Mouse (Mus musculus) frontal cortex, adult 2 months (tissue): Measurements from ENCODE around the gene Gm27021. TPM values are rescaled to one million over a fixed set of nuclear protein-coding genes. Genes with fewer than 3 reads are reported as not detected.

Experiments
- DNase-seq, 2 experiments: peaks; one replicate each; pipeline ENCODE4 v3.0.0; 2022; ENCODE audit warnings: low spot score in 1 of 2; ENCODE audit errors: extremely low spot score in 1 of 2
- polyA plus RNA-seq: library from polyadenylated mRNA; depleted of rRNA; stranded (reverse); fragments of >200 nt; gene quantifications from 2 replicates; pipeline ENCODE4 v1.2.3, GENCODE M21; 2012

The Gm27021 gene
- polyA plus RNA-seq, 1 experiment, result 2.6 TPM

DNA sequence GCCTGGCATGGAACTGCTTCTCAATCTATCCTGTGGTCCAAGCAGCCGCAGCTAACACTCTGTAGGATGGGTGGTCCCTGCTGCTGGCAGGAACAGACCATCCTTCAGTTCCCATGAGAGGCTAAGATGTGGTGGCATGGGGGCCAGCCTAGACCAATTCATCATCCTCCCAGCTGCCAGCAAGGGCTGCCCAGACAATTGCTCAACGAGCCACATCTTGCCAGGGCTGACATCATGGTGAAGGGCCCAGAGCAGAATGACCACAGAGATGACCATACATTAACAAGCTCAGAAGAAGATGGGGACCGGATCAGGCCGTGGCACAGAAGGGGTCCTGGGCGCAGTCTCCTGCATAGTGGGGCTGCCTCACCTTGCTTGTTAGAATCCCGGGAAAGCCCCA lies 57.1 kb downstream of the Gm27021 start:
- DNase-seq, result no peak

DNA sequence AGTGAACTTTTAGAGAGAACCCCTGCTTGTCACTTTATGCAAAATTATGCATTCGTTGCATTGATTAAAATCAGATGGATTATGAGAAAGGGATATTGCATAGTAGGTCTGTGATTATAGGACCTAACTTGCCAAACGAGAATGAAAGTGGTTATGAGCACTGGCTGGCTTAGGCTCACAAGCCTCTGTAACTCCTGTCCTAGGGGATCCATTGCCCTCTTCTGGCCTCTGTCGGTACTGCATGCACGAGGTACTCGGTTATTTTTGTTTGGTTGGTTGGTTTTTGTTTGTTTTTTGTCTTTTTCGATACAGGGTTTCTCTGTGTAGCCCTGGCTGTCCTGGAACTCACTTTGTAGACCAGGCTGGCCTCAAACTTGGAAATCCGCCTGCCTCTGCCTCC lies 60.0 kb downstream of the Gm27021 start:
- DNase-seq, result peak in 1 of 2 experiments; percentile 92

DNA sequence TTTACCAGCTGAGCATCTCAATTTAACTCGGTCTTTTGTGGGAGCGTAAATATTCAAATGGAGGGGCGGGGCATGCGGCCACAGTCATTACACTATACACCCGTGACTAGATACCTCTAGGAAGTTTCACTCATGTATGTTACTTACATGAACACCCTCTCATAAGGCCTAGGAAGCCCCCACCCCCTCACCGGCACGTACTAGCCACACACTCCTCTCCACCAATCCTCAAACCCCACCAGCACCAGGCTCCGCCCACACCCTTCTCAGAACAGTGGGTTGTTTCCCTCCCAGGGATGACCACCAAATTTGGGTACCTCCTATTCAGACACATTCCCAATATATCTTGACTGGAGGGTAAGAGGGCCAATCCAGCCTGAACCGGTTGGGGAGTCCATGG lies 60.4 kb downstream of the Gm27021 start:
- DNase-seq, result no peak

DNA sequence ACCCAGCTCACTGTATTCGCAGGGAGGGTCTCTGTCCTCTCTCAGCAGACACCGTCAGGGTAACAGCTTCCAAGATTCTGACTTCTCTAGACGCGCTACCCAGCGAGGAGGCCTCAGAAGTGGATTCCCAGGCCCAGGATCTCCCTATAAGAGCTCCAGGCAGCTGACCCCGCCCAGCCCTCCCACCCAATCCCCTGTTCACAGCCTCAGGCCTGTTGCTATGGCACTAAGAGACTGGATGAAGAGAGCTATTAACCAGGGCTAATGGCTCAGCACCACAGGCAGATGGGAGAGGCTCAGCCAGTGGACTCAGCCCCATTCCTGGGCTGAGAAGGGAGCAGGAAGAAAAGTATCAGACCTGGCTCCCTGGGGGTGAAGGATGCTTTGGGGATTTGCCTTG lies 65.2 kb downstream of the Gm27021 start:
- DNase-seq, result no peak

DNA sequence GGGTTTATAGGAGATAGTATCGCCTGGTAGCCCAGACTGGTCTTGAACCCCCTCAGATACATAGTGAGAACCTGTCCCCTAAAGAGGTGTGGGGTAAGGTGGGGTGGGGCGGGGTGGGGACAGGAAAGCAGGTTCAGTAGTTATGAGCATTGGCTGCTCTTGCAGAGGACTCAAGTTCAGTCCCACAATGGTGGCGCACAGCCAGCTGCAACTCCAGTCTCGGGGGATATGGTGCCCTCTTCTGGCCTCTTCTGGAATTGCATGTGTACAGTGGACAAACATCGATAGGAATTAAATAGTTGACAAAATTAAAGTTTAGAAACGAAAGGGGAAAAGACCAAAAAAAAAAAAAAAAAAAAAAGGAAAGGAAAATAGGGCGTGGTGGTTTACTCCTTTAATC lies 68.4 kb downstream of the Gm27021 start:
- DNase-seq, result peak in 1 of 2 experiments; percentile 87

DNA sequence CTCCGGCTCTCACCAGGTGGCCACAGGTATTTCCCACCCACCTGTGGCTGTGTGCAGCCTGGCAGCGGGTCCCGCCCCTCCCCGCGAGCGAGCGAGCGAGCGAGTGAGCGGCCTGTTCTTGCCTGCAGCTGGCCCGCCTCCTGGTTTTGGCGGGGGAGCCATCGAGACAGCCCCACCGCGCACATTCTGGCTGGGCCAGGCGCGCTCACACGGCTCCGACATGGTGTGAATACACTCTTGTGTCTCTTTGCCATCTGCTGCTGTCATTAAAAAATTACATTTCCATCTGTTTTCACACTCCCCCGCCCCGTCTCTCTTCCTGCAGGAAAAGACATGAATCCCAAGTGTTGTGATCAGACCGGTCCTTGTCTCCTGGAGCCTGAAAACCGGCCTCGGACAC lies 69.3 kb downstream of the Gm27021 start:
- peak; percentile 85 to 91 for DNase-seq

DNA sequence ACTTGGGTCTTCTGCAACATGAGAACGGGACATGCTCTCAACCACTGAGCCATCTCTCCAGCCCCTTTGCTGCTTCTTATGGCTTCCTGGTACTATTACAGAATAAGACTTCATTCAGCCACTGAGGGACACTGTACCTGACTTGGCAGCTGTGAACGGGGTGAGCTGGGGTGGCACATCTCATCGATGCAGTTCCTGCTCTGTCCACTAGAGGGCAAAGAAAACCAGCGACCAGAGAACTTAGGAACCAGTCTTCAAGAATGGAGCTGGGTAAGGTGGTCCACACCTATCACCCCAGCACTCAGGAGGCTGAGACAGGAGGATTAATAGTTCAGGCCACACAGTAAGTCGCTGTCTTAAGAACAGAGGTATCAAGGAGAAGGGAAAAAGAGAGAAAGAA lies 71.9 kb downstream of the Gm27021 start:
- DNase-seq, result peak in 1 of 2 experiments; percentile 63

DNA sequence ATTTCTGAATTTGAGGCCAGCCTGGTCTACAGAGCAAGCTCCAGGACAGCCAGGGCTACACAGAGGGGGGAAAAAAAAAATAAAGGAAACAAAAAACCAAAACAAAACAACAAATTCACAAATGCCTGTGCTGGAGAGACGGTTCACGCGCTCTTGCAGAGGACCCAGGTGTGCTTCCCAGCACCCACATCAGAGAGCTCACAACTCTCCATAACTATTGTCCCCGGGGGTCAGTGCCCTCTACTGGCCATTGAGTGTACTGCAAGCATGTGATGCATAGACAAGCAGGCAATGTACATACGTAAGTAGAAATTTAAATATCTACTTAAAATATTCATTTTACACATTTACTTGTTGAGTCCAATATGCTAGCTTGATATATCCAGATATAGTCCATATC lies 73.3 kb downstream of the Gm27021 start:
- no peak for DNase-seq

DNA sequence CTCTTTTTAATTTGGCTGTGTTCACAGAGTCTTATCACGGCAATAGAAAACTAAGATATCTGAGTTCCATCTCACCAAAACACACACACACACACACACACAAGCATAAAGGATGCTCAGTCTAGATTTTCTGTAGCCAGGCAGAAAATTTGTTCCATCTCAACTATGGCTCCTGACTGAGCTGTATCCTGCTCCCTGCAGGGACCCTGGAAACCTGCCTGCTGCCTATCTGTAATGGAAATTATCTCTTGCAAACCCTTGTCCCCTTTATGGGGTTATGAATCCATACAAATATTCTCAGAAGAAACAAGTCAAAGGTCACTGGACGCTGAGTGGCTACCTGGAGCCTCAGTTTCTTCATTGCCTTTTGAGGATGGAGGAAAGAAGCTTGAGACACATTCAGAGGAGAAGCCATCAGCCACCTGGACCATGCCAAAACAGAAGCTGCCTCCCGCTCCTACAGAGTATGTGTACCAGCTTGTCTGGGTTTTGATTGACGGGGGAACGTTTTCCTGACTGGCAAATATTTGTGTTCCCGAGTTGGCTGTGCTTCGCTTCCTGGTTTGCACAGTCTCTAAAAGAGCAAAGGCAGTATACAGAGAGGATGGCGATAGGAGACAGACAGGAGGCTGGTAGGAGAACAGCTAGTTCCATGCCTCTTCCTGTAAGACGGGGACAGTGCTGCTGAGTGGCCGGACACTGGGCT lies 76.1 kb downstream of the Gm27021 start:
- no peak for DNase-seq

DNA sequence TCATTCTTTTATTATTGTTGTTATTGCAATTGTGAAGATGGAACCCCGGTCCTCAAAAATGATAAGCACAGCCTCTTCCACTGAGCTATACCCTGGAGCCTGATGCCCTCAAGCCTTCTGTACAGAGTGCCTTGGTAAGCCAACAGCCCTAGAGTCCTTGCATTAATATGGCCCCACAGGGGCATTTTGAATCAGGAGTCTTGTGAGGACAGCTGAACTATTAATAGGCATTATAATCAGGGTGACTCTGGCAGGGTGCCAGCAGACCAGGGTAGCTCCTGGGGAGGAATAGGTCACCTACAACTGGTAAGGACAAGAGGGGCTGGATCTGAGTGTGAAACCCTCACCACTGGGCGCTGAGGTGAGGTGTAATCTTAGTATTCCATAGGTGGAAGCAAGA lies 78.0 kb downstream of the Gm27021 start:
- DNase-seq, result no peak

DNA sequence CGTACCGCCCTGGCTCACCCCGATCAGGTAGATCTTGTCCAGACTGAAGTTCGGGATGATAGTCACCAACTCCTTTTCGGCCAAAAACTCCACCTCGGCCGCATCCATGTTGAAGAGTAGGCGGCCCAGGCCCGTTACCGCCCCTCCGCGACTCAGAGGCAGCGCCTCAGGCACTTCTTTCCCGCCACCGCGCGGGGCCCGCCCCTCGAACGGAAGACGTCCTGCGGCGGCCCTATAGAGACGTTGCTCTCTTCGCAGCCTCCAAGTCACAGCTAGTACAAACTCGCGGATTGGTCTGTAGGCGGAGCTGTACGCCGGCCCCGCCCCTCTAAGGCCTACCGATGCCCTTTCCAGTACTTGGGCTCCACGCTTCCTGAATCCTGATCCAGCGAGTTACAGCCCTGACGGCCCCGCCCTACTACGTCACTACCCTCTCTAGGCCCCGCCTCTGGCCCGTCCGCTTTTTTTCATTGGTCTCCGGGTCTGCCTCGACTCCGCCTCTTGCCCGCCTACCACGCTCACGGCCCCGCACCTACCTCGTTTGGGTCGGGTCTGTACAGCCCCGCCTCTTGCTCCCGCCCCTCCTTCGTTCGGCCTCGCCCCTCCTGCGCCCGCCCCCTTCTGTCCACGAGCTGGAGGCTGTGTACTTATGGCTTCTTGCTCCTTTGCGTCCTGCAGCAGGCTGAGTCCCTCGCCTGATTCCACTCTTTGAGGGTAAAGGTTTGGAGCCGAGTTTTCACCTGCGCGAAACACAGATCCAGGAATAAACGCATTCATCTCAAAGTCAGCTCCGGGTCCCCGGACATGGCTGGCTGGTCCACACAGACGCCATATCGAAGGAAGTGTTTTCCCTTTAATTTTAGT lies 78.7 kb downstream of the Gm27021 start, which contains the start of gene Gins2:
TSS of gene Gins2 (minus strand) at position 397 of the 864 bp plus-strand sequence.
- peak; percentile 99 to 100 for DNase-seq

DNA sequence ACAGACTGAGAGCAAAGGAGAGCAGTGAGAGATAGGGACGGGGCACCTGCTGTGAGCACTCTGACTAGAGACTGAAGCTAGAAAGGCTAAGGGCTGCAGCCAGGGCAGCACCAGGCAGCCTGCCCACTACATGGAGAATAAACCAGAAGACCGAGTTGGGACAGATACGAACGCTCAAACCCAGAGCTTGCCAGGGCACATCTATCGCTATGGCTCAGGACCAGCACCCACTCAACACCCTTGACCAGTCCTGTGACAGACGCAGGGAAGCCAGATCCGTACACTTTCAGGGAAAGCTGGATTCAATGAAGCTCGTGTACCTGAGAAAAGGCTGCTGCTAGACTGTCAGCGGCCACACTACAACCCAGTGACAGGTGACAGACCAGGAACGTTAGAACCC lies 82.4 kb downstream of the Gm27021 start:
- no peak for DNase-seq

DNA sequence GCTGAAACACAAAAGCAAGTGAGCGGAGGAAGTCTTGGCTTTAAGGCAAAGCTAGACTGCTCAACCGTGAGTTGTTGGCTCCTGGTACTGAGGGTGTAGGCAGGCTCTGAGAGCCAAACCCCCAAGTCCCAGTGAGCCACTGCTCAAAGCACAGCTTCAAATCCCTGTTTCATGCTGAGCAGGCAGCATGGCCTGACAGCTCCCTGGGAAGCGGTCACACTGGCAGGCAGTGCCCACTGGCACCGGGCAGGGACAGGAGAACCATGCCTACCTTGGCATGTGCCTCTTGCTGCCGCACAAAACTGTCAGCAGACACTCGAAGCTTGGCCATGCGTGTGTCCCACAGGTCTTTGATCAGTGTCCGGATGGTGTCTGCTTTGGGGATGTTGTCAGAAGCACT lies 86.1 kb downstream of the Gm27021 start:
- no peak for DNase-seq

DNA sequence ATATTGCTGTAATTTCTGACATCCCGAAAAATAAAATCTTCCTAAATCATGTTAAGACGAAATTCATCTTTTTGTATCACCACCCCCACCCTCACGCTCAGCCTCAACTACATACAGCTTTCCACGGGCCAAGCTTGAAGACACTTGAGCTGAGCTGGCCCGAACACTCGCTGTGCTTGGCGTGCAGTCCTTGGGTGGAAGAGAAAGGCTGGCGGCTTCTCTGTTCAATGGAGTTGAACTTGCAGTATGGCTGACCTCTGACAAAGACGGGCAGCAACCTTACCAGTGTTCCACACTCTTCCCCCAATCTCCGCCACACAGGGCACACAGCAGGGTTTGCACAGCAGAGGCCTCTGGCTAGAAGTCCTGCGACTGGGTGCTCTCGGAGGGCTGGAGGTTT lies 86.5 kb downstream of the Gm27021 start:
- no peak for DNase-seq

DNA sequence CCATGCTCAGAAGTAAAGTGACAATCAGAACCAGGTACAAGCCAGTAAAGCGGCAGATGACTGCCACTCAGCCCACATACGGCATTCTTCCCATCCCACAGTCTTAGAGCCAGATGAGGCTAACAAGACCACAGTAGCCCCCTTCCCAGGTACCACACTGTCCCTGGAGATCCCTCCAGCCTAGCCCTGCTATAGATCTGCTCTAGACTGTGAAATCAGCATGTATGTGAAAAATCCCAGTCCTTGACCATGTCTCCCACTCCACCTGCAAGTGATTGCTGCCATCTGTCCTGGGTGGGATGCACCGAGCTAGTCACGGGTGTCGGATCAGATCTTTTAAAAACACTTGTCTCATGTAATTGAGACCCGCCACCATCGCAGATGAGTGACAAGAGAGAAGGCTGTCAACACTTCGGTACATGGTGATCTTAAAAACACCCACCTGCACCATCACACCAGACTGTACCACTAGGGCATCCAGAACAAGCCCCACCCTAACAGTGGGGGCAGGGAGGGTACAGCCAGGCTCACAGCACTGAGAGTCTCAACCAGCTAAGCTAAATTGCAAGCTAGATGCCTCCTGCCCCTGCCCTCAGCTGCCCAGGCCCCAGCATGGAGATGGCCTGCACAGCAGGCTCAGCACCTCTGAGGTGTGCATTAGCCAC lies 87.4 kb downstream of the Gm27021 start:
- no peak for DNase-seq

DNA sequence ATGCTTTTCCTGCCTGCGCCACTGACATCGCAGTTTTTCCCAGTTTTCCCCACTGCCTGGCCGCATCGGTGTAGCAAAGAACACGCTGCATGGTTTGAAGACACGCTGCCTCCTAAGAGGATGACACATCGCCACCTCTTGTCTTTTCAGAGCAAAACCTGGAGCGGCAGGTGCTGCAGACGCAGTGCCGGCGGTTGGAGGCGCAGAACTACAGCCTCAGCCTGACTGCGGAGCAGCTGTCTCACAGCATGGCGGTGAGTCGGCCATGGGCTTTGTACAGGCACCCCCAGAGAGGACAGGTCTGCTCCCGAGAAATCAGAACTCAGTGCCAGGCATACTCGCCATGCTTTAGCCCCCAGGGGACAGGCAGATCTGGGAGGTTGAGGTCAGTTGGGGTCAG lies 90.1 kb downstream of the Gm27021 start:
- no peak for DNase-seq

DNA sequence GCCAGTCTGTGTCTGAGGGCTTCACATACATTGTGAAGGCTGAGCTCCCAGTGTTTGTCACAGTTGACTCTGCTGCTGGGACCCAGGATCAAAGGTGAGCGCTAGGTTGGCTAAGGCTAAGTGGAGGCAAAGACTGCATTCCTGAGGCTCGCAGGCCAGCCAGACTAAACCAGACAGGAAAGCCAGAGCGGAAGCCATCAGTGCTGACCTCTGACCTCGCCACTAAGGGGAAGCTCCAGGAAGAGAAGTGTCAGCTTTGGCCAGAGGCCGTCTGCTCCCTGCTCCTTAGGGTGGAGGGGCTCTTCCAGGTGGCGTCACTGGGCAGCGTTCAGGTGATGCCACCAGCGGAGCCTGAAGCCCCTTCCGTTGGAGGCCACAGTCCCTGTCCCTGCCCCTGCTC lies 92.1 kb downstream of the Gm27021 start:
- DNase-seq, result no peak

DNA sequence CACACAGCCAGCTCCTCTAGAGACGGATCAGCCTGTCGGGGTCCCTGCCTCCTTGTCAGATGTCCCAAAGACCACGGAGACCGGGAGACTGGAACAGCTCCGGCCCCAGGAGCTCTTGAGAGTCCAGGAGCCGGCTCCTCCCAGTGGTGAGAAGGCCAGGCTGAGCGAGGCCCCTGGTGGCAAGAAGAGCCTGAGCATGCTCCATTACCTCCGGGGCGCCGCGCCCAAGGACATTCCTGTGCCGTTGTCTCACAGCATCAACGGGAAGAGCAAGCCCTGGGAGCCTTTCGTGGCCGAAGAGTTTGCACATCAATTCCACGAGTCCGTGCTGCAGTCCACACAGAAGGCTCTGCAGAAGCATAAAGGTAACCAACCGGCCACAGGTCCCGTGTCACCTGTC lies 92.9 kb downstream of the Gm27021 start:
- DNase-seq, result no peak

DNA sequence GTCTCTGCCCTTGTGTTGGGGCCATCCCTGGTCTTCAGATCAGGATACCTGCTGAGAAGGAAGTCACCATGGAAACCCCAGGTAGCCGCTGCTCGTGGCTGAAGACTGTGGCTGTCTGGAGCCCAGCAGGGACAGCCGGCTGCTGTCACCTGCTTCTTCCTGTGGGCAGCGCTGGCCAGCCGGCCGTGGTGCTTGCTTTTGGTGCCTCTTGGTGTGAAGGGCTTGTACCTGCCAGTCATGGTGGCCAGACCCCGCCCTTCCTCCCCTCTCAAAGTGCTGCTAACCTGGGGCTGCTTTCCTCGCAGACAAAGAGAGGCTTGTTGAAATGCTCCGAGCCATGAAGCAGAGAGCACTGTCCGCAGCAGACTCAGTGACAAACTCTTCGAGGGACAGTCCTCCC lies 94.0 kb downstream of the Gm27021 start:
- DNase-seq, result no peak

DNA sequence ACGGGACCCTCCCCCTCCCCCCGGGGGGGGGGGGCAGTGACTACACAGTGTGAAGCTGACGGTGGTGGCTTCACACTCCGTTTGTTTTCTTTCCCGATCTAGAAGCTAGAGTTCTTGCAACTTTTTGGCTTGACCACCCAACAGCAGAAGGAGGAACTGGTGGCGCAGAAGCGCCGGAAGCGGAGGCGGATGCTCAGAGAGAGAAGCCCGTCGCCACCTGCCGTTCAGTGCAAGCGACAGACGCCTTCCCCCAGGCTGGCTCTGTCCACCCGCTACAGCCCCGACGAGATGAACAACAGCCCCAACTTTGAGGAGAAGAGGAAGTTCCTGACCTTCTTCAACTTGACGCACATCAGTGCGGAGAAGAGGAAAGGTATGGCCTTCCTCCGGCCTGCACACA lies 95.3 kb downstream of the Gm27021 start:
- peak in 1 of 2 experiments; percentile 76 for DNase-seq

DNA sequence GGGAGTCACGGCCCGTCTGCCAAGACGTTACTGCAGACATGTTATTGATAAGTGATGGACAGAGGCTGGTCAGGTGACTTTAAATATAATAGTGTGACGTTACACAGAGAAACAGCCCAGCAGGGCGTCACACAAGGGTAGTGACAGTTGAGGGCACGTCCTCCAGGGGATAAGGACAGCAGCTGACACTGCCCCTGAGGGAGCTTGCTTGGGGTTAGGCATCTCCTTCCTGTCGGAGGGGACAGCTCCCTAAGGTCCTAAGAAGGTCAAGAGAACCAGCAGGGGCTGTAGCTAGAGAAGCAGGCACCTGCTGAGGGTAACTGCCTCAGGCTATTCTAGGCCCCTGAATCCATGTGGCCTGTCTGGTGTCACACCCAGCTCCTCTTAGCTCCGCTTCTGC lies 96.3 kb downstream of the Gm27021 start:
- no peak for DNase-seq
